Mouse (Mus musculus) erythroblast, embryonic 14.5 days (primary cell): ENCODE measurements at regions not wholly inside any gene's neighbourhood (a gene's known extent, or its start where the extent isn't known, plus 50 kb on each side); places are given as distances from the start of the nearest gene placed in this dataset.

ENCODE experiments used
- GATA1 ChIP-seq: IDR thresholded peaks from 2 replicates; pipeline ENCODE4 v1.6.1; 2012; ENCODE audit warnings: low read length, inconsistent platforms, mixed read lengths
- TAL1 ChIP-seq: IDR thresholded peaks from 3 replicates; pipeline ENCODE4 v1.6.1; 2012; ENCODE audit warnings: low read length, inconsistent platforms, mixed read lengths

GRCm38 (mm10) chr16:24331446-24332020 is 61.8 kb upstream of the Lpp start:
- TF ChIP-seq GATA1 (no peak), TAL1 (no peak)
